Mouse (Mus musculus) forebrain, embryonic 15.5 days (tissue): ENCODE measurements at regions not wholly inside any gene's neighbourhood (a gene's known extent, or its start where the extent isn't known, plus 50 kb on each side); places are given as distances from the start of the nearest gene placed in this dataset.
A peak's percentile ranks its signal among the peaks of the same experiment; 100 is the strongest.

Experiments used
- ATAC-seq: fragments of 200-750 bp; cut with Nextera tagmentation; replicated peaks from 2 replicates; pipeline ENCODE4 v1.8.0; 2017; ENCODE audit warnings: mild to moderate bottlenecking, moderate TSS enrichment, moderate library complexity
- H3K27ac ChIP-seq: fragments of 300-500 bp; sonication (generic); replicated peaks from 2 replicates; pipeline ENCODE4 v1.5.1; 2015; ENCODE audit warnings: mild to moderate bottlenecking, inconsistent platforms
- H3K27me3 ChIP-seq: fragments of 300-500 bp; sonication (generic); 2 replicates; pipeline ENCODE4 v1.6.1; 2015; ENCODE audit warnings: inconsistent platforms
- H3K36me3 ChIP-seq: fragments of 300-500 bp; sonication (generic); 2 replicates; pipeline ENCODE4 v1.6.1; 2015; ENCODE audit warnings: mild to moderate bottlenecking, inconsistent platforms
- H3K4me1 ChIP-seq: fragments of 300-500 bp; sonication (generic); 2 replicates; pipeline ENCODE4 v1.6.1; 2015; ENCODE audit warnings: inconsistent platforms
- H3K4me2 ChIP-seq: fragments of 300-500 bp; sonication (generic); replicated peaks from 2 replicates; pipeline ENCODE4 v1.6.1; 2015; ENCODE audit warnings: mild to moderate bottlenecking, inconsistent platforms
- H3K4me3 ChIP-seq: fragments of 300-500 bp; sonication (generic); 2 replicates; pipeline ENCODE4 v1.5.1; 2015; ENCODE audit warnings: mild to moderate bottlenecking, inconsistent platforms
- H3K9ac ChIP-seq: fragments of 300-500 bp; sonication (generic); replicated peaks from 2 replicates; pipeline ENCODE4 v1.6.1; 2015; ENCODE audit warnings: mild to moderate bottlenecking, inconsistent platforms
- H3K9me3 ChIP-seq: fragments of 300-500 bp; sonication (generic); 2 replicates; pipeline ENCODE4 v1.6.1; 2016; ENCODE audit warnings: inconsistent platforms
- WGBS: fragments of 180-500 bp; shearing (Covaris S2); methylation state at CpG from one replicate; pipeline ENCODE4 v1.1.7; 2015; ENCODE audit warnings: mixed read lengths; 5-methylcytosine and 5-hydroxymethylcytosine counted together

DNA sequence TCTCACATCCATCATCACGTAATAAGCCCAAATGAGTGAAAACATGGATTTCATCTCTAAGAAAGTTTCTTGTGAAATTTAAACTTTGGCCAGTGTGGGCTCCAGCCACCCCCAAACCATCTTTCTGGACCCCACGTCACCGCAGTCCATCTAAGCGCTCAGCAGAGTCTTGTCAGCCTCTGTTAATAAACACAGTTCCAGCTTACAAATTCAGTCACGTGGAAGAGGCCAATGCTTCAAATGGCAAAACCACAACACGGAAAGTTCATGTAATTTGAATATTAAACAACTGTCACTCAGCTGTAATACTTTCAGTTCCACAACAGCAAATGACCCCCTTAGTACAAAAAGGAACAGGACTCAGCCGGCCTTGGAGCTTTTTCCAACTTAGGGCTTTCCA, 282.0 kb upstream of the Nfe2l3 start:
- no peak overlapping the region for H3K27ac ChIP-seq
- 84% methylated on average over 7 of the region's 7 CpGs for WGBS
- H3K4me3 ChIP-seq: no peak overlapping the region
- H3K4me1 ChIP-seq: no peaks in the 10 kb centered on the region
- no peak overlapping the region for H3K4me2 ChIP-seq
- H3K27me3 ChIP-seq: no peaks in the 10 kb centered on the region
- H3K9me3 ChIP-seq: no peaks in the 10 kb centered on the region
- no peak overlapping the region for H3K9ac ChIP-seq
- H3K36me3 ChIP-seq: no peaks in the 10 kb centered on the region
- no peak for ATAC-seq

DNA sequence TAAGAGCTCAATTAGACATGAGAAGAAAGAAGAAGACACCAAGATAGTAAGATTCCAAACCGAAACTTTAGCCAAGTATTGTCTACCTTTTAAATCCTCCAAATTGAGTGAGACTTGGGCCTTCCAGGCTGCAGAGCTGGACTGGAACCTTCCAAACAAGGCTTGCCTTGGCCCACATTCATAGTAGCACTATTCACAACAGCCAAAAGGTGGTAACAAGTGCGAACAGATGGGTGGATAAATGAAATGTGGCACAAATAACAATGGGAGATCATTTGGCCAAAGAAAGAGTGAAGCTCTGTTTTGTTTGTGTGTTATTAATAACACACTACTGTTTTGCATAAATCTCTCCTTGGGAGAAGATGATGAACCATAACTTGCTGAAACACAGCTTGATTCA, 281.6 kb upstream of the Nfe2l3 start:
- H3K4me3 ChIP-seq: no peak overlapping the region
- no peak for ATAC-seq
- H3K9ac ChIP-seq: no peak overlapping the region
- no peak overlapping the region for H3K4me2 ChIP-seq
- no peaks in the 10 kb centered on the region for H3K36me3 ChIP-seq
- WGBS: 76% methylated on average over 2 of the region's 2 CpGs
- no peaks in the 10 kb centered on the region for H3K27me3 ChIP-seq
- H3K9me3 ChIP-seq: no peaks in the 10 kb centered on the region
- no peaks in the 10 kb centered on the region for H3K4me1 ChIP-seq
- no peak overlapping the region for H3K27ac ChIP-seq

DNA sequence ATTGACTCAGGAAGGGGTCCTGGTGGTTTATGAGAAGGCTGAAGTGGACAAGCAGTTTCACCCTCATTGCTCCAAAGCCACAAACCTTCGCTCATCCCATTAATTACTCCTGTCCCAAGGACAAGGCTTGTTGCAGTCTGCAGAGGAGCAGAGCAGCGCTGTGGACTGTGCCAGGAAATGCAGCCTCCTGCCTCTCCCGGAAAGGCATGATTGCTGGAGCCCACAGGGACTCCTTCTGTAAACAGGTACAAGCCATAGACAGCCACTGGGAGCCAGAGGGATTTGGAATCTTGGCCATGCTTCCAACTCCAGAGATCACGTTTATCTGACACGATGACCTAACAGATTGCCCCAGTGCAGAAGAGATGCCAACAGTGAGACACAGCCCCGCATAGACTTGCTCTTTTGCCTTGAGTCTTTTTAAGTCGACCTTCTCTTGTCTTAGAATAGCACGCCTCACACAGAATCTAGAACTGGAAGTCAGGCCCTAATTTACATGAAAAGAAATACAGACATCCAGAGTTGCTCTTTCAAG, 275.6 kb upstream of the Nfe2l3 start:
- no peak overlapping the region for H3K27ac ChIP-seq
- H3K4me2 ChIP-seq: no peak overlapping the region
- no peaks in the 10 kb centered on the region for H3K9me3 ChIP-seq
- no peak overlapping the region for H3K4me3 ChIP-seq
- no peaks in the 10 kb centered on the region for H3K4me1 ChIP-seq
- 77% methylated on average over 8 of the region's 8 CpGs for WGBS
- H3K36me3 ChIP-seq: no peaks in the 10 kb centered on the region
- ATAC-seq: no peak
- H3K27me3 ChIP-seq: no peaks in the 10 kb centered on the region
- H3K9ac ChIP-seq: no peak overlapping the region

DNA sequence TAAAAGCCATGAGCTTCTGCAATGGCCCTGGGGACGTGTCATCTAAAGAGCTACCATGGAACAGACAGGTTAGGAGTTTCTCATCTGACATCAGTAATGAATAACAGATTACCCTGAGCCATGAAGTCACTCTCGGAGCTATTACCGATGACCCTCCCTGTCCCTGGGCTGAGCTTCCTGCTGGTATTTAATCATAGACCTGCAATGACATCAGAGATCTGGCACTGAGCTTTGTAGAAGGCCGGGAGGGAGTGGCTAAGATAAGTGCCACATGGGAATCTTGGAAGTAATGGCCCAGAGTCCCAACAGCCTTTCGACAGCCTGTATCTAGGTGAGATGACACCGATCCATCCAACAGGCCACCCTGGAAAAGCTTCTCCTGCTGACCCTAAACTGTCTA, 271.3 kb upstream of the Nfe2l3 start:
- no peak for ATAC-seq
- no peaks in the 10 kb centered on the region for H3K9me3 ChIP-seq
- H3K9ac ChIP-seq: no peak overlapping the region
- no peak overlapping the region for H3K27ac ChIP-seq
- peaks cover 7% of the 10 kb centered on the region; the same call in 1 of the 2 replicates for H3K4me1 ChIP-seq
- H3K36me3 ChIP-seq: no peaks in the 10 kb centered on the region
- H3K4me3 ChIP-seq: no peak overlapping the region
- no peaks in the 10 kb centered on the region for H3K27me3 ChIP-seq
- WGBS: 89% methylated on average over 6 of the region's 6 CpGs
- H3K4me2 ChIP-seq: no peak overlapping the region

DNA sequence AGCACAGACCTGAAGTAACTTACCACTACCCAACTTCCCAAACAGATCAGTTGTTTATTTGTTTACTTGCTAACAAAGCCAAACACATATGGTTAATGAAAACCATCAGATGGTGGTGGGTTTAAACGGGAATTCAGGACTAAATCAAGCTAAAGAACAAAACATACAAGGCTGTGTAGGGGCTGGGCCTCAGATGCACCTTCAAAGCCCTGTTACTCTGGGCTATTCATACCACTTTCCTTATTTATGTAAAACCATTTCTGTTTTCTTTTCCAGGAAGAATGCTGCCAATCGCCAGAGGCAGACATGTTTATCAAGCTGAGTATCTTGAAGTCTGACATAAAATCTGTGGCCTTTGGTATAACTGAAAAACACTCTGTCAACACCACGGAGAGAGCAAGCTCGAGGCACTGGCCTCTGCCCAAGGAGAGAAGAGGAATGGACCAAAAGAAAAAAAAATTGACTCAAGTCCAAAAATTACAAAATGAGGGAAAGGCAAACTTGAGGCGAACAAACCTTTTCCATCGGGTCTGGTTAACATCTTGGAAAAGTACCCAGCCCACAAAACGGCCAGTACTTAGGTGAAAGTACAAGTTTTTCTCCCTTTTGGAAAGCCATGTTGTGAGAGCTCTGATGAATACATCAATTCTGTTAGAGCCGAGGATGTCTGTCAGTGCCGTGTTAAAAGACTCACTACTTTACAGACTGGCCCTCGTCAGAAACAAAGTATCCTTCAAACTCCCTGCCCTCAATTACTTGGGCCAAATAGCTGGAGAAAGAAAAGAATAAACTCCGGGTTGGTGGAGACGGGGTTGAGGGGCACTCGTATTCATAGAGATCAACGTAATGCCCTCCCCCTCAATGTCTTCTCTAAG, 270.0 kb upstream of the Nfe2l3 start:
- Histone ChIP-seq H3K27ac (peak overlapping the region; percentile 57), H3K9ac (no peak overlapping the region), H3K4me3 (no peak overlapping the region), H3K36me3 (no peaks in the 10 kb centered on the region), H3K4me1 (peaks cover 7% of the 10 kb centered on the region; the same call in 1 of the 2 replicates), H3K9me3 (no peaks in the 10 kb centered on the region), H3K4me2 (no peak overlapping the region), H3K27me3 (no peaks in the 10 kb centered on the region)
- WGBS: 23% methylated on average over 14 of the region's 14 CpGs
- peak; percentile 63 for ATAC-seq

DNA sequence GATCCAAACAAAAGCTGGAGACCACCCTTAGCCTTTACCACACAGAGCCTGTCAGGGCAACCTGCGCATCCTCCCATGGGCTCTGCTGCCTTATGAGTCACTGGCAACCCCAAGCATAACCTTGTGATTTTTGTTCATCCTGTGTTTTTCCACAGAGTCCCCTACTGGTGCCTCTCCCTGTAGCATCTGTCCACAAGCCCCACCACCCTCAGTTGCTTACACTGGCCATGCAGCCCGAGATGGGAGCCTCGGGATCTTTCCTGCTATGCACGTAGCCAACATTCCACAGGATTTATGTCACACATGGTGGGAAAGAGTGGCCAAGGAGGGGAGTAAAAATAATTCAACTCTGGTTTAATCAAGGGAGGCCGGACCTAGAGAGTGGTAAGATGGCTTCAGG, 269.2 kb upstream of the Nfe2l3 start:
- Histone ChIP-seq H3K4me3 (no peak overlapping the region), H3K4me2 (no peak overlapping the region), H3K27me3 (no peaks in the 10 kb centered on the region), H3K4me1 (peaks cover 7% of the 10 kb centered on the region; the same call in 1 of the 2 replicates), H3K36me3 (no peaks in the 10 kb centered on the region), H3K9ac (no peak overlapping the region), H3K27ac (peak overlapping the region; percentile 57), H3K9me3 (no peaks in the 10 kb centered on the region)
- ATAC-seq: no peak
- WGBS: 49% methylated on average over 5 of the region's 5 CpGs

DNA sequence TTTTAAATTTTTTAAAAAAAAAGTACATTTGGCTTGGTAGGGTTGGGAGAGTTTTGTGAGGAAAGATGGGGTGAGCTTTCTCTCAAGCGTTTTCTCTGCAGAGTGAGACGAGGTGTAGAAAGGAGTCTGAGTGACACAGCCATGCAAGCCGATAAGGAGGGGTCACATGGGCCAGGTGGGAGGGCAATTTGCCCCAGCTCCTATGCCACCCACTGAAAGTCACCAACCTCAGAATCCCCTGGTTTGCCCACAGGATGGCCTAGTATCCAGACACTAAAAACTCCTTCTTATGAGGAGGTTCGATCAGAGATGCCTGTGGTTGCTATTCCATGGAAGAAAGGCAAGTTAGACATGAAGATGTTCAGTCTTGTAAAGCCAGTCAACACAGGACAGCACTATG, 268.6 kb upstream of the Nfe2l3 start:
- WGBS: 83% methylated on average over 4 of the region's 4 CpGs
- Histone ChIP-seq H3K4me2 (no peak overlapping the region), H3K9ac (no peak overlapping the region), H3K36me3 (no peaks in the 10 kb centered on the region), H3K9me3 (no peaks in the 10 kb centered on the region), H3K4me1 (peaks cover 12% of the 10 kb centered on the region), H3K27ac (no peak overlapping the region), H3K4me3 (no peak overlapping the region), H3K27me3 (0 out of 2 replicates have a peak, but pooled peaks cover 1% of the 10 kb centered on the region)
- no peak for ATAC-seq

DNA sequence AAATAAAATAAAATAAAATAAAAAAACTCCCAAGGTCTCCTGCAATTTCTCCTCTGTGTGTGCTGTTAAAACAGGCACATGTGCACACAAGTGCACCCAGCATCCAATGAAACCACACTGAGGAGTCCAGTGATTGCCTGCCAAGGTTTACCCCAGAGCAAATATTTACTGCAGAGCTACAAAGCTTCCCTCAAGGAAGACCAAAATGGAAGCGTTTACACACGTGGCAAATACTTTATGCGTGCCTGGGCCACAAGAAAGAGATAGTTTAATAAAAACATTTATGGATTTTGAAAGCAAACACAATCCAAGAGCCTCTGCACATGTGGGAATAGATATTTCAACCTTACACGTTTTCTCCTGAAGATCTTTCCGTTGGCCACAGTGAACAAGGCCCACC, 265.4 kb upstream of the Nfe2l3 start:
- H3K4me2 ChIP-seq: no peak overlapping the region
- H3K9ac ChIP-seq: no peak overlapping the region
- no peak overlapping the region for H3K4me3 ChIP-seq
- no peak overlapping the region for H3K27ac ChIP-seq
- 80% methylated on average over 5 of the region's 5 CpGs for WGBS
- no peaks in the 10 kb centered on the region for H3K36me3 ChIP-seq
- no peaks in the 10 kb centered on the region for H3K9me3 ChIP-seq
- peaks cover 12% of the 10 kb centered on the region; the same call in 1 of the 2 replicates for H3K27me3 ChIP-seq
- H3K4me1 ChIP-seq: peaks cover 26% of the 10 kb centered on the region
- no peak for ATAC-seq

DNA sequence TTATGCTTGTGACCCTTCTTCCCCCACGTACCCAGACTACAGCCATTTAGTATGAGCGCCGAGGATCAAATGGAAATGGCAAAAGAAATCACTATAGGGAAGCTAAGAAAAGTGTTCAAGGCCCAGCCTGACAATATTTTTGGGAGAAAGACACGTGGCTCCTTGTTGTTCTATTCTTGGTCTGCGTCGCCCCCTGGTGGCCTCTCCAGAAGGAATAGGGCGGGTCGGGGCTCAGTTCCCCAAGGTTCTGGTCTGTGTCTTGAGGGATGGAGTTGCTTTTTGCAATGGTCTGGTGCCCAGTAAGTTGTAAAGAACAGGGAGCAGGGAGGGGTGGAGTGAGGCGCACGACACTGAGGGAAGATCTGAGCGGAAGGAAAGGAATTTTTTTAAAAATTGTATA, 264.4 kb upstream of the Nfe2l3 start:
- peaks cover 23% of the 10 kb centered on the region for H3K4me1 ChIP-seq
- H3K4me3 ChIP-seq: no peak overlapping the region
- WGBS: 2% methylated on average over 11 of the region's 11 CpGs
- ATAC-seq: peak; percentile 74
- H3K9ac ChIP-seq: no peak overlapping the region
- H3K9me3 ChIP-seq: no peaks in the 10 kb centered on the region
- no peaks in the 10 kb centered on the region for H3K36me3 ChIP-seq
- peaks cover 19% of the 10 kb centered on the region; the same call in 1 of the 2 replicates for H3K27me3 ChIP-seq
- H3K27ac ChIP-seq: no peak overlapping the region
- peak overlapping the region; percentile 47; the same call in 1 of the 2 replicates for H3K4me2 ChIP-seq

DNA sequence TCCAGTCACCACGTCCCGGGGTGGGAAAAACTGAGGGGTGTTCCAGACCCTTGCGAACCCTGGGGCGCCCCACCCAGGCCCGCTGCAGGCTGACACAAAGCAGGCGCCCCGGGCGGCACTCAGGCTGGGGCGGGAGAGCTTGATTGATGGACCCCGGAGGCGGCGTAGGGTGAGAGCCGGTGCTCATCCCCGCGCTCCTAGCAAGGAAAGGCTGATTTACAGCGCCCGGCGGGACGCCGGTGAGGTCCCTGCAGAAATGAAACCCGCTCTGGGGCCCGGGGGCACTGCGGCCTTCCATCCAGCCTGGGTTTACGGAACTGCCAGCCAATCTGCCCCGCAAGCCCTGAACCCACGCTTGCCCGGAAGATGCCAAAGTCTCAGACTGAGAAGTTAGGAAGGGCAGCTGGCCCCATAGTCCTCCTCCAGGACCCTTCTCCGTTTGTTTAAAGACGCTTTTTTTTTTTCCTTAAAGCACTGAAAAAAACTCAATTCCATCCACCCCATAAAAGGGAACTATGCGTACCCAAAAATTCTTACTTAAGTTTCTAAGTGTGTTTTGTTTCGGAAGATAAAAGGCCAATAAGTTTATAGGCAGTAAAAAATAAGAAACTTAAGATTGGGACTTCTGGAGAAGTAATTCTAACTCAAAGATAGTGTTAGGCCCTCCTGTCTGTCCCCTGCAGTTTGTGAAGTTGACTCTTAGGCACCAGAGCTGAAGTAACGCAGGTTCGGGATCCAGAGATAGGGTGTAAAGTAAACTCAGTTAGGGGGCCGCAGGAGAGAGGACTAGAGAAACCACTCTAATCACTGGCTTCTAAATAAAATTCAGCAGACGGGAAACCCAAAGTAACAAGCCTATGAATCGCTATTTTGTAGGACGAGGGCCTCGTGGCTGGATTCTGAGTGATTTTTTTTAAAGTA, 263.4 kb upstream of the Nfe2l3 start:
- Histone ChIP-seq H3K4me3 (peak overlapping the region; percentile 23), H3K9me3 (no peaks in the 10 kb centered on the region), H3K27me3 (peaks cover 28% of the 10 kb centered on the region; the same call in 1 of the 2 replicates), H3K9ac (peak overlapping the region; percentile 38), H3K4me2 (peak overlapping the region; percentile 47), H3K27ac (no peak overlapping the region; the same call in 1 of the 2 replicates), H3K4me1 (peaks cover 19% of the 10 kb centered on the region), H3K36me3 (no peaks in the 10 kb centered on the region)
- ATAC-seq: peak; percentile 42
- WGBS: 17% methylated on average over 38 of the region's 38 CpGs

DNA sequence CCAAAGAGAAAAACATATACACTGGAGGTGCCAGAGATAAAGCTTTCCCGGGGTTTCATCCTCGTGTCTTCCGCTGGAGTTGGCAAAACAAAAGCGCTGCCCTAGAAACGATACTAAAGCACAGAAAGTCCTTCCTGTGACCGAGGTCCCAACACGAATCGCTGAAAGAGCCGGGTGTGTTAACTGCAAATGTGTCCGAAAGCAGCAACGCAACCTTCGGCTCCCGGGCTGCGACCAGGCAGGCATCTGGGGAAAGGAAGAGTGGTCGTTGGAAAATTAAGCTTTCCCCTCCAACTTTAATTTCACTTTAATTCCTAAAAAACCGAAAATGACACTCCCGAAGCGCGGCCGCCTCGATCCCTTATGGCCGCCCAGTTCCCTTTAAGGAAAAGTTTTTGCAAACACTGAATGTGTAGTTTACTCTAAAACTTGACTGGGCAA, 262.5 kb upstream of the Nfe2l3 start:
- H3K27me3 ChIP-seq: peaks cover 38% of the 10 kb centered on the region
- no peak overlapping the region for H3K9ac ChIP-seq
- no peaks in the 10 kb centered on the region for H3K9me3 ChIP-seq
- ATAC-seq: no peak
- H3K27ac ChIP-seq: no peak overlapping the region
- H3K4me2 ChIP-seq: peak overlapping the region; percentile 15
- no peaks in the 10 kb centered on the region for H3K36me3 ChIP-seq
- H3K4me3 ChIP-seq: no peak overlapping the region
- H3K4me1 ChIP-seq: peaks cover 19% of the 10 kb centered on the region
- WGBS: 5% methylated on average over 22 of the region's 22 CpGs

DNA sequence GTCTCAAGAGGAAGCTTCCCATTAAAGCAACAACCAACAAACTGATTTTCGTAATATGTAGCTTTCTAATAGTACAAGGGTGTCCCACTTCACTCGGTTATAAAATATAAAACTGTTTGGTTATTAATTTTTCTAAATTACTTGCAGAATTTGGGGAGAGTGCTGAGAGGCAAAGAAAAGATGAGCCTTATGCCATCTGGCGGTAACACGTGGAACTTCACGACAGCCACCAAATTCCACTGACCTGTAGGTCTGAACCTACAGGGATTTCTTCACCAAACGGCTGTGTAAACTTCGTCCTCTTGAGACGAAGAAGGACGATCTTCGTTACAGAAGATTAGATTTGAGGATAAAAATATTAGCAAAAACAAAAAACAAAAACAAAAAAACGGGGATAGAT, 262.1 kb upstream of the Nfe2l3 start:
- WGBS: under 1% methylated on average over 11 of the region's 11 CpGs
- Histone ChIP-seq H3K4me1 (peaks cover 19% of the 10 kb centered on the region), H3K36me3 (no peaks in the 10 kb centered on the region), H3K27me3 (peaks cover 42% of the 10 kb centered on the region), H3K9ac (no peak overlapping the region), H3K9me3 (no peaks in the 10 kb centered on the region), H3K4me3 (no peak overlapping the region), H3K27ac (no peak overlapping the region), H3K4me2 (no peak overlapping the region)
- ATAC-seq: no peak
